Mouse (Mus musculus): ENCODE measurements around the gene Rffl.
A peak's percentile ranks its signal among the peaks of the same experiment; 100 is the strongest.

Gene Rffl

DNA sequence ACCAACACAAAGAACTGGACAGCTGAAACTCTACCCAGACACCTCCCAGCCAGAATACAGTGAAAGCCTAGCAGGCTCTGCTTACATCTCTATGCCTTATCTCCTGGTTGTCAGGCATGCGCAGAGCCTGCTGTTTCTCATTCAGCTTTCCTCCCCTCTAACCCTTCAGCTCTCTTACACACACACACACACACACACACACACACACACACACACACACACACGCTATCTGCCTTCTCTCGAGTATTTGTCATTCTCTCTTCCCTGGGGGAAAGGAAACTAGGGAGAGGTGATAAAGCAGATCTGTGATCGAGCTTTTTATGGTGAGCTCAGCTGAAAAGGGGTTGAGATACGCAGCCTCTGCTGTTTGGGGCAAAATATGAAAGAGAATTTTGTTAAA lies 3.9 kb upstream of the Rffl start:
- DNase-seq (ENCODE audit: low spot score): no peak

GRCm38 (mm10) chr11:82870173-82871030 lies 608 bp downstream of the Rffl start:
- no peak for DNase-seq (ENCODE audit: low spot score)

DNA sequence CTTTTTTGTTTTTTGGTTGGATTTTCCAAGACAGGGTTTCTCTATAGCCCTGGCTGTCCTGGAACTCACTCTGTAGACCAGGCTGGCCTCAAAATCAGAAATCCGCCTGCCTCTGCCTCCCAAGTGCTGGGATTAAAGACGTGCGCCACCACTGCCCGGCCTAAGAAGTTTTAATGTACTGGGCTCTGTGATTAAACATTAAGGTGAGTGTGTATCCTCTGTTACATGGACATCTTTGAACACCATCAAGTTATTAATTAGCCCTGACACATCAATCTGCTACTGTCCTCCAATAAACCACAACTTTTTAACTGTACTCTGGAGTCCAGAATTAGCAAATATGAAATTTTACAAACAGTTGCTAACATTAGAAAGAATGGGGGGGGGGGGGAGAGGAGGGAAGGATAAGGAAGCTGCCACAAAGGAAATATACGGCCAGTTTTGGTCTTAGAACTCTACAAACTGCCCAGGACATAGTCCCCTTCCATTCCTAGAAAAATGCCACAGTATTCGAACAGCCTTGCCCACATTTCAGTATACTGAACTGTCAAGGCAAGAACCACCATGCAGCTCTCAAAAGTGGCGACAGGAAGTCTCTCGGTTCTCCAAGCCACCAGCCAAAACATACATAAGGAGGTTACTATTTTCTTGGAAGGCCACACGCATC lies 1.4 kb downstream of the Rffl start:
- no peak for DNase-seq (ENCODE audit: low spot score)

DNA sequence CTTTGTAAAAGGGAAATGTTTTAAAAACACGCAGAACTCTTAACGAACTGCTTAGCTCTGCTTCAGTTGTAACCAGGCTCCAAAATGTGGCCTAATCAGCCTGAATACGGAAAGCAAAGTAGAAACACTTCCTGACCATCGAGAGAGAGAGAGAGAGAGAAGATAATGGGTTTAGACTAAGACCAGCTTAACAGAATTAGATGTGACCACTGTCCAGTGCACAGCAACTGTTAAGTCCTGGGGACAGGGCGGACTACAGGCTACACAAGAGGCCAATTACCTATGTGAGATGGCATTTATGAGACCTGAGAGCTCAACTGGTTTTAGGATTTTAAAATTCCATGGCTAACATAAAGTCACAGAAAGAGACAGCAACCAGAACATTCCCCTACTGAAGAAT lies 3.1 kb downstream of the Rffl start:
- DNase-seq (ENCODE audit: low spot score): no peak

GRCm38 (mm10) chr11:82866850-82867564 lies 4.0 kb downstream of the Rffl start:
- DNase-seq (ENCODE audit: low spot score): no peak

- DNase-seq (ENCODE audit: low spot score): no peak
Observed at GRCm38 (mm10) chr11:82865957-82866356, 5.1 kb downstream of the Rffl start.

- no peak for DNase-seq (ENCODE audit: low spot score)
Observed at GRCm38 (mm10) chr11:82863488-82863931, 7.5 kb downstream of the Rffl start.

DNA sequence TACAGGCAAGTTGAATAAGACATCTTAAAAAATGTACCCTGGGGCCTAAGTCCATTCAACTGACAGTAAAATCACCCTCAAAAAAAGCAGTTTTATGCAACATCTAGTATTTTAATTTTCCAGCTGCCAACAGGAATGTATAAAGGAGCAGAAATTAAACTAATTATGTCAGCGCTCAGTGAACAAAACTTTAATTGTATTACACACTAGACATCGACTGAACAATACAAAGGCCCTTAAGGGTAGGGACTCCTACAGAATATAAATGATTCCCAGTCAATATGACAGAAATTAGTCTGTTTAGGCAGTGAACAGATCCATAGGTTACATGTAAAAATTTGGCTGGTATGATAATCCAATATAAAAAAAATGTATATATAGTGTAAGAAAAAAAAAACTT lies 8.0 kb downstream of the Rffl start:
- DNase-seq (ENCODE audit: low spot score): no peak

GRCm38 (mm10) chr11:82862638-82863037 lies 8.4 kb downstream of the Rffl start:
- DNase-seq (ENCODE audit: low spot score): no peak

- DNase-seq (ENCODE audit: low spot score): no peak
Observed at GRCm38 (mm10) chr11:82861558-82861957, 9.5 kb downstream of the Rffl start.

GRCm38 (mm10) chr11:82860759-82861158 lies 10.3 kb downstream of the Rffl start:
- DNase-seq (ENCODE audit: low spot score): no peak

DNA sequence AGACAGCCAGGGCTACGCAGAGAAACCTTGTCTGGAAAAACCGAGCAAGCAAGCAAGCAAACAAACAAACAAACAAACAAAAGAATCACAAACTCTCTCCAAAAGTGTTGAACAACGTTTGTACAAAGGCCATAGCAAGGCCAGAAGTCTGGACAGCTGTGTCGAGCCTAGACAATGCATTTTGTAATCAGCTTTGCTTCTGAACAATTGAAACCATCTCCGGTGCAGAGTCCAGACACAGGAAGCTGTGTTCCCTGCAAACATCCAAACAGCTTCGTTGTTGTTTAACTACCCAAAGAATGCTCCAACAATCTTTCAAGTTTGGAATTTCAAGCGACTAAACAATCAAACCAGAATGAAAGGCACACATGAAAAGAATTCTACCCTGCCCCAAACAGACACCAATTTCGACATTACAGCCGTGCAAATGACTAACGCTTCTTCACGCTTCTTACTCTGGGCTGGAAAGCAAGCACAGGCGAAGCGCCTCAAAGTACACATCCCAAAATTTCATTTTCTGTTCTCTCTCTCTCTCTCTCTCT lies 13.6 kb downstream of the Rffl start:
- DNase-seq (ENCODE audit: low spot score): no peak

- no peak for DNase-seq (ENCODE audit: low spot score)
Observed at GRCm38 (mm10) chr11:82856032-82856431, 15.0 kb downstream of the Rffl start.

GRCm38 (mm10) chr11:82855327-82855973 lies 15.6 kb downstream of the Rffl start:
- DNase-seq (ENCODE audit: low spot score): peak; percentile 15

DNA sequence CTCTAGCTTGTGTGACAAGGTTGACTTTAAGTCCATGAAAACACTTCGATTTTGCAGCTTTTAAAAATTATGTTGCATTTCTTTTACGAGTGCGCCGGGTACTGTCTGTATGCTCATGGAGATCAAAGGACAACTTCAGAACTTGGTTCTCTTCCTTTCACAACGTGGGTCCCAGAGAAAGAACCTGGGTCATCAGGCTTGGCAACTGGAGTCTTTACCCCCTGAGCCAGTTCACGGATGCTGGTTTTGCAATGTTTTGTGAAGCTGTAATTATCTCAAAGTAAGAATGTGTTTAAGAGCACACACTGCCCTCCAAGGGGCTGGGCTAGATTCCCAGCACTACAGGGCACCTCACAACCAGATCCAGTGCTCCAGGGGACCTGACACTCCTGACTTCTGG lies 16.9 kb downstream of the Rffl start:
- DNase-seq (ENCODE audit: low spot score): no peak

DNA sequence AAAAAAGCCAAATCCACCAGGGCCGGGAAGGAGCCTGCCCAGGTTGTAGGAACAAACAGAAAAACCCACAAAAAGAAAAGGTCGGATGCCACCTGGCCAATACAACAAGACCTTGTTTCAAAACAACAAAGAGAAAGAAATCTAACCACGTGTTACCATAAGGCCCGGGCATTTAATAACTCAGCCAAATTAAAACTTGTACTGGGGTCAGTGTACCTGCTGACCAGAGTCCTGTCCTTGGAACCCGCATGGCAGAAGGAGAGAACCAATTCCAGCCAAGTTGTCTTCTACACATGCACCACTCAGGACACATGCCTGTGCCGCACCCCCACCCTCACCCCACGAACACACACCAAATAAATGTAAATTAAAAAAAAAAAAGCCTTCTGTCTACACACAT lies 18.1 kb downstream of the Rffl start:
- DNase-seq (ENCODE audit: low spot score): no peak

- no peak for DNase-seq (ENCODE audit: low spot score)
Observed at GRCm38 (mm10) chr11:82852540-82852939, 18.5 kb downstream of the Rffl start.

GRCm38 (mm10) chr11:82852115-82852514 lies 18.9 kb downstream of the Rffl start:
- DNase-seq (ENCODE audit: low spot score): no peak

GRCm38 (mm10) chr11:82850259-82850658 lies 20.8 kb downstream of the Rffl start:
- no peak for DNase-seq (ENCODE audit: low spot score)

- no peak for DNase-seq (ENCODE audit: low spot score)
Observed at GRCm38 (mm10) chr11:82847571-82848000, 23.4 kb downstream of the Rffl start.

- DNase-seq (ENCODE audit: low spot score): no peak
Observed at GRCm38 (mm10) chr11:82846938-82847337, 24.1 kb downstream of the Rffl start.

DNA sequence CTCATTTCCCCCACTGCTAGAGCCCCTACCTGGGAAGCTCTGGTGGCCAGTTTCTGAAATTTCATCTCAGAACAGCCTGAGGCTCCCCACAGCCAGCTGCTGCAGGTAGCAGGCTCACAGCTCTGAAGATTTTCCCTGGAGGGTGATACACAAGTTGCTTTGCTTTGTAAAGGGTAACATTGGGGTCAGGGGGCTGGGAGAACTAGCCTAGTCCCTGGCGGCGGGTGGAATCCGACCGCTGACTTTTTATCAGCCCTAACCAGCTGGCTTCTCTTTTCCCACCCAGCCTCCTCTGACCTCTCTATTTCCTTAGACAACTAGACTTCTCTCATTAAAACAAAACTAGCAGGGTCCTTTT lies 25.0 kb downstream of the Rffl start:
- DNase-seq (ENCODE audit: low spot score): no peak

Measured in testis, postnatal 14 days (tissue).